Mouse (Mus musculus) midbrain, postnatal 0 days (tissue): Measurements from ENCODE around the gene Cldn16. TPM values are rescaled to one million over a fixed set of nuclear protein-coding genes. Genes with fewer than 3 reads are reported as not detected.
A peak's percentile ranks its signal among the peaks of the same experiment; 100 is the strongest.
"Not testable (repeated sequence)": the region's sequence is repeated elsewhere in the genome, so short reads cannot be mapped to it uniquely, and the experiment has no call there.

Experiments used
- ATAC-seq: fragments of 200-750 bp; cut with Nextera tagmentation; 2 replicates; pipeline ENCODE4 v1.8.0; 2017; ENCODE audit warnings: moderate number of reproducible peaks, mild to moderate bottlenecking, moderate TSS enrichment, moderate library complexity; ENCODE audit not compliant: low FRiP score
- DNase-seq: peaks from one replicate; pipeline ENCODE4 v3.0.0-alpha.2; 2015; ENCODE audit warnings: low spot score
- H3K27ac ChIP-seq: fragments of 300-500 bp; sonication (generic); 2 replicates; pipeline ENCODE4 v1.5.1; 2014; ENCODE audit warnings: low read depth, mild to moderate bottlenecking, low read length, mixed read lengths
- H3K27me3 ChIP-seq: fragments of 300-500 bp; sonication (generic); 2 replicates; pipeline ENCODE4 v1.6.1; 2014; ENCODE audit warnings: low read length, control low read depth, mixed read lengths; ENCODE audit not compliant: insufficient read depth
- H3K36me3 ChIP-seq: fragments of 300-500 bp; sonication (generic); 2 replicates; pipeline ENCODE4 v1.6.1; 2014; ENCODE audit warnings: low read length, control low read depth, mixed read lengths; ENCODE audit not compliant: insufficient read depth
- H3K4me1 ChIP-seq: fragments of 300-500 bp; sonication (generic); 2 replicates; pipeline ENCODE4 v1.6.1; 2014; ENCODE audit warnings: mild to moderate bottlenecking, control low read depth, antibody characterized with exemption, low read length, mixed read lengths; ENCODE audit not compliant: insufficient read depth
- H3K4me2 ChIP-seq: fragments of 300-500 bp; sonication (generic); 2 replicates; pipeline ENCODE4 v1.6.1; 2014; ENCODE audit warnings: low read depth, mild to moderate bottlenecking, low read length, mixed read lengths; ENCODE audit not compliant: poor library complexity, severe bottlenecking
- H3K4me3 ChIP-seq: fragments of 300-500 bp; sonication (generic); 2 replicates; pipeline ENCODE4 v1.5.1; 2014; ENCODE audit warnings: low read depth, mild to moderate bottlenecking, low read length, moderate library complexity
- H3K9ac ChIP-seq: fragments of 300-500 bp; sonication (generic); replicated peaks from 2 replicates; pipeline ENCODE4 v1.6.1; 2014; ENCODE audit warnings: mild to moderate bottlenecking, low read length, moderate library complexity, mixed read lengths; ENCODE audit not compliant: poor library complexity, severe bottlenecking
- H3K9me3 ChIP-seq: fragments of 300-500 bp; sonication (generic); 2 replicates; pipeline ENCODE4 v1.6.1; 2016; ENCODE audit warnings: low read length, control low read depth
- CTCF ChIP-seq: IDR thresholded peaks from 2 replicates; pipeline ENCODE4 v1.5.1; 2016; ENCODE audit warnings: antibody characterized with exemption, mild to moderate bottlenecking
- WGBS: fragments of 180-500 bp; shearing (Covaris S2); extraction: QIAGEN DNeasy Blood & Tissue Kit; methylation state at CpG from one replicate; pipeline ENCODE4 v1.1.7; 2014; 5-methylcytosine and 5-hydroxymethylcytosine counted together
- polyA plus RNA-seq: library from polyadenylated mRNA; unstranded; fragments of >200 nt; fragmentation: Nextera tagmentation; extraction: Ambion mirVana; gene quantifications from 2 replicates; pipeline ENCODE4 v1.2.1, GENCODE M21; 2015
- total RNA-seq: library from RNA; depleted of rRNA; stranded (reverse); fragments of >200 nt; gene quantifications from 2 replicates; pipeline ENCODE4 v1.2.3, GENCODE M21; 2014

Cldn16 gene
- total and polyA plus RNA-seq, 2 experiments from 2014 or later = not detected

GRCm38 (mm10) chr16:26471254-26471653 is 8.3 kb downstream of the Cldn16 start:
- no peaks in the 10 kb centered on the region for H3K27me3 ChIP-seq
- no peak for TF ChIP-seq CTCF
- no peaks in the 10 kb centered on the region for H3K9me3 ChIP-seq
- no peak overlapping the region for H3K27ac ChIP-seq
- WGBS = 82% methylated on average over 4 of the region's 4 CpGs
- no peak overlapping the region for H3K4me3 ChIP-seq
- no peaks in the 10 kb centered on the region for H3K36me3 ChIP-seq
- no peak overlapping the region for H3K9ac ChIP-seq
- ATAC-seq = no peak
- no peaks in the 10 kb centered on the region for H3K4me1 ChIP-seq
- H3K4me2 ChIP-seq = no peak overlapping the region
- no peak for DNase-seq

GRCm38 (mm10) chr16:26495721-26496120 is 32.8 kb downstream of the Cldn16 start:
- H3K36me3 ChIP-seq = no peaks in the 10 kb centered on the region
- H3K4me2 ChIP-seq = no peak overlapping the region
- ATAC-seq (no peak), DNase-seq (peak; percentile 32)
- H3K27me3 ChIP-seq = no peaks in the 10 kb centered on the region
- H3K4me1 ChIP-seq = no peaks in the 10 kb centered on the region
- no peak overlapping the region for H3K27ac ChIP-seq
- no peak overlapping the region for H3K4me3 ChIP-seq
- H3K9me3 ChIP-seq = no peaks in the 10 kb centered on the region
- peak; percentile 73 for TF ChIP-seq CTCF
- H3K9ac ChIP-seq = no peak overlapping the region
- 16% methylated on average over 2 of the region's 2 CpGs for WGBS

- H3K36me3 ChIP-seq, H3K9me3 ChIP-seq, DNase-seq, H3K4me3 ChIP-seq, ATAC-seq, H3K27me3 ChIP-seq, H3K9ac ChIP-seq, H3K4me1 ChIP-seq, H3K4me2 ChIP-seq, H3K27ac ChIP-seq: not testable (repeated sequence)
- 96% methylated on average over 3 of the region's 3 CpGs for WGBS
Observed at GRCm38 (mm10) chr16:26499705-26500104, 36.8 kb downstream of the Cldn16 start.

- Histone ChIP-seq H3K9ac (no peak overlapping the region), H3K27me3 (no peaks in the 10 kb centered on the region), H3K4me3 (no peak overlapping the region), H3K9me3 (no peaks in the 10 kb centered on the region), H3K4me1 (no peaks in the 10 kb centered on the region), H3K27ac (no peak overlapping the region), H3K36me3 (no peaks in the 10 kb centered on the region), H3K4me2 (no peak overlapping the region)
- DNase-seq (no peak), ATAC-seq (no peak)
- WGBS = 84% methylated on average over 3 of the region's 3 CpGs
- no peak for TF ChIP-seq CTCF
Observed at GRCm38 (mm10) chr16:26500738-26501137, 37.8 kb downstream of the Cldn16 start.

- no peaks in the 10 kb centered on the region for H3K36me3 ChIP-seq
- 87% methylated on average over 4 of the region's 4 CpGs for WGBS
- no peak overlapping the region for H3K4me3 ChIP-seq
- DNase-seq (no peak), ATAC-seq (no peak)
- no peak for TF ChIP-seq CTCF
- no peaks in the 10 kb centered on the region for H3K4me1 ChIP-seq
- no peaks in the 10 kb centered on the region for H3K27me3 ChIP-seq
- H3K9me3 ChIP-seq = no peaks in the 10 kb centered on the region
- H3K27ac ChIP-seq = no peak overlapping the region
- H3K4me2 ChIP-seq = no peak overlapping the region
- no peak overlapping the region for H3K9ac ChIP-seq
Observed at GRCm38 (mm10) chr16:26504961-26505360, 42.0 kb downstream of the Cldn16 start.

- no peak overlapping the region for H3K9ac ChIP-seq
- 61% methylated on average over 2 of the region's 2 CpGs for WGBS
- H3K4me2 ChIP-seq = no peak overlapping the region
- no peak for DNase-seq
- no peak overlapping the region for H3K27ac ChIP-seq
- peak; percentile 65 for TF ChIP-seq CTCF
- no peaks in the 10 kb centered on the region for H3K27me3 ChIP-seq
- H3K36me3 ChIP-seq = no peaks in the 10 kb centered on the region
- no peak for ATAC-seq
- H3K4me1 ChIP-seq = no peaks in the 10 kb centered on the region
- H3K9me3 ChIP-seq = no peaks in the 10 kb centered on the region
- H3K4me3 ChIP-seq = no peak overlapping the region
Observed at GRCm38 (mm10) chr16:26519596-26519995, 56.7 kb downstream of the Cldn16 start.

GRCm38 (mm10) chr16:26525832-26526231 is 62.9 kb downstream of the Cldn16 start:
- Histone ChIP-seq H3K9me3 (no peaks in the 10 kb centered on the region), H3K9ac (no peak overlapping the region), H3K4me1 (no peaks in the 10 kb centered on the region; the same call in 1 of the 2 replicates), H3K27me3 (no peaks in the 10 kb centered on the region), H3K4me2 (no peak overlapping the region), H3K27ac (no peak overlapping the region), H3K36me3 (no peaks in the 10 kb centered on the region), H3K4me3 (no peak overlapping the region)
- TF ChIP-seq CTCF = no peak
- WGBS = 58% methylated on average over 5 of the region's 5 CpGs
- no peak for ATAC-seq
- no peak for DNase-seq
